Mouse (Mus musculus) c-Kit-negative CD71-positive TER-119-positive erythroid progenitor cells, embryonic 14.5 days (primary cell): ENCODE results near the gene Spag16.

ENCODE experiments used
- DNase-seq: peaks from one replicate; pipeline ENCODE4 v3.0.0-alpha.2; 2013; ENCODE audit warnings: low read depth, low spot score

Spag16 gene

DNA sequence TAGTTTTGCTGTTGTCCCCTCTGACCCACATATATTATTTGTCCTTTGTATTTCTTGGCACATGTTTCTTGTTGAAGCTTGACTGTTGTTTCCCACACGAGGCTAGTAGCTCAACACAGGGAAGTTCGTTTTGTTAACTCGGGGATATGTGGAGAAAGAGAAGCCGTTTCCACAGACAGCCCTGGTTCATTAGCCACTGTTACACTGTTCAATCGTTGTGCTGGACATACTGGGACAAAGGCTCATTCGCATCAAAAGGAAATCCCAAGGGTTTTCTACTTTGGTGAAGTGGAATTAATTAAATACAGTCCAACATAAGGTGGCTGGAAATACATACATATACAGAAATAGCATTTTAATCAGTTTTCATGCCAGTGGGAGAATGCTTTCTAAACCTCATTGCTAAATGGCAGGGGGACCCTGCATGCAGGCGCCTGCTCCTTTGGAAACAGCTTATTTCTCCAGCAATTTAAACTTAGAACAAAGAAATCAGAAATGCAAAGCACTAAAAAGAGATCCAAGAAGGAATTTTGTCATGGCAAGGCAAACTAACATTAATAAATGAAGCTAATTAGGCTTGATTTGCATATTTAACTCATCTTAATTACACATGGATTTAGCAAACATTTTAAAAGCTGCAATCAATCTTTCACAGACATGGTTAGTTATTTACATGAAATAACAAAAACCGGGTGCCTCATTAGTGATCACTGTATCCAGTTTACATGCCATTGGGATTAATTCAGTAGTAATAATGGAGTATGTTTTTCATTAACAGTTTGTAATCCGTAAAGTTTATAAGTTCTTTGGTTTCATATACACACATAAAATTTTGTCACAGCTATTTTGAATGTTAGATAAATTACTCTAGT lies 615.7 kb downstream of the Spag16 start:
- DNase-seq, result no peak

DNA sequence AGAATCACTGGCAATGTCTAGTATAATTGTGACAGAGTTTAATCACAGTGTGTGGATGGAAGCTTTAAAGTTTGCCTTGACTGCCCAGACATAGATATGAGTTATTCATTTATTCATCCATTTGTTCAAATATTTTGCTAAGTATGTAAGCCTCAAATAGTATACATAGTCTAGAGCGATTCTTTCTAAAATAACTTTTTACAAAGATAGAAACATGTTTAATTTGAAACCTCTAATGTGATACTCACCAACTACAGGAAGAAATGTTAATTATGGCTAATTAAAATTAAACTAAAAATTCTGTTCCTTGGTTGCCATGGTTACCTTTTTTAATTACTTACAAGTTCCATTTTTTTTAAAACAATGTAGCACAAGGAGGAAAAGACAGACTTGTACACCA lies 653.1 kb downstream of the Spag16 start:
- DNase-seq, result no peak

DNA sequence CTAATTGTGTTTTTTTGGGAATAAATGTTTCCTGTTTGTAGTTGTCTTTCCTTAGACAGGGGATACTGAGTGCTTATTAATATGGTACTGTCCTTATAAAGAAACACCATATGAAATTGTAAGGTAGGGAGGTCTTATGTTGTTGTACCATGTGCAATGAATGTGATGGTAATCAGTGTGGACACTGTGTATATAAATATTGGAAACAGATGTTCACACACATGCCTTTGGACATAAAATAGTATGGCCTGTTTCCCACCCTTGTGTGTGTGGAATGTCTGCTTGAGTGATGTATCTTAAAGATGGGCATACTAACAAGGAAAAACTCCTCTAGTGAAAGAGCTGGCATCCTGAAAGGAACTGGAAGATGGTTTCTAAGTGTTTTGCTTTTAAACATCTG lies 692.1 kb downstream of the Spag16 start:
- DNase-seq, result no peak

- no peak for DNase-seq
Observed at GRCm38 (mm10) chr1:70527134-70527533, 700.4 kb downstream of the Spag16 start.

GRCm38 (mm10) chr1:70529771-70530170 lies 703.0 kb downstream of the Spag16 start:
- DNase-seq, result no peak

- DNase-seq, result no peak
Observed at GRCm38 (mm10) chr1:70551839-70552238, 725.1 kb downstream of the Spag16 start.

DNA sequence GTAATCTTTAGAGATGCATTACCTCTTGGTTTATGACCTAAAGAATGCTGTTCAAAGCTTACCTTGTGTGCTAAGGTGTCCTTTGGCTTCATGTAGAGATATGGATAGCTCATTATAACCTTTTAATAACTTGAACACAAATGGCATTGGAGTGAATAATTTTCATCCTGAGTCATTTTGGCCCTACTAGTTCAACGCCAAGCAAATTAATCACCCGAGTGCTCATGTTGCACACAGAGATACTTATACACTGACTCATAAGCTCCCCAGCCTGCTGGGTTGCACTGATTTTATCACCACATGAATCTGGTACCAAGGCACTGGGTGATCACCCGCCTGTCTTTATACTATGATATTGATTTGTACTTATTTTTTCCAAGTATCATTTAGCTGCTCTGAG lies 795.0 kb downstream of the Spag16 start:
- no peak for DNase-seq

- no peak for DNase-seq
Observed at GRCm38 (mm10) chr1:70624803-70625460, 798.2 kb downstream of the Spag16 start.

DNA sequence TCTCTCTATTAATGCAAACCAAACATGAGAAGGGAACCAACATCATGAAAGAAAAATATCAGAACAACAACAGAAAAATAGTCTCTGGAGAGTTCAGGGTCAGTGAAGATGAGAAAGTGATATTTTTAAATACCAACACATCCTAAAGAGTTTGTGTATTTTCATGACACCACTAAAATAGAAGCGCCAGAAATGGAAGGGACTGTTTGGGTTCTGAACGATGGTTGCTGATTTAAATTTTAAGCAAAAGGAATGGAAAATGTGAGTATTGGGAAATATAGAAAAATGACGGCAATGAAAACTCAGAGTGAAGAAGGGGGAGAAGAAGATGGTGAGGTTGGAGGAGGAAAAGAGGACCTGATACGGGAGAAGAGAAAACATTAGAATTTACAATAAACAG lies 825.9 kb downstream of the Spag16 start:
- no peak for DNase-seq

- DNase-seq, result no peak
Observed at GRCm38 (mm10) chr1:70692529-70692928, 865.8 kb downstream of the Spag16 start.

DNA sequence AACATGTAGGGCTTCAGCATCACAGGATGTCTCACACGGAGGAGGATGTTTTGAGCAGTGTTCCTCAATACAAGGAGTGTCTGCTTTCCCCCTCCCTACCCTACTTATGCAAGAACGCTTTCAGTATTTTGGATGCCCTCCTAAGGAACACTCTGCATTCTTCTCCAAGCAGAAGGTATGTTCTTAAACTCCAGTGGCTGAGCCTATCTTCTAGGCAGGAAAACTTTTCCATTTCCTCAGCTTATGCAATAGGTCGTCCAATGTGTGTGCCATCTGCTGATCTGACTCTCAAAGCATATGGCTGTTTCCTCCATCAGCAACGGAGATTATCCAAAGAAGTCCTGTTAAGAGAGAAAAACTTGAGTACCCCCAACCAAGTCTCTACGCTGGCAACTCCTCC lies 873.5 kb downstream of the Spag16 start:
- no peak for DNase-seq

- DNase-seq, result no peak
Observed at GRCm38 (mm10) chr1:70703934-70704333, 877.2 kb downstream of the Spag16 start.

GRCm38 (mm10) chr1:70705821-70706220 lies 879.1 kb downstream of the Spag16 start:
- no peak for DNase-seq

GRCm38 (mm10) chr1:70725045-70725444 lies 898.3 kb downstream of the Spag16 start:
- no peak for DNase-seq

DNA sequence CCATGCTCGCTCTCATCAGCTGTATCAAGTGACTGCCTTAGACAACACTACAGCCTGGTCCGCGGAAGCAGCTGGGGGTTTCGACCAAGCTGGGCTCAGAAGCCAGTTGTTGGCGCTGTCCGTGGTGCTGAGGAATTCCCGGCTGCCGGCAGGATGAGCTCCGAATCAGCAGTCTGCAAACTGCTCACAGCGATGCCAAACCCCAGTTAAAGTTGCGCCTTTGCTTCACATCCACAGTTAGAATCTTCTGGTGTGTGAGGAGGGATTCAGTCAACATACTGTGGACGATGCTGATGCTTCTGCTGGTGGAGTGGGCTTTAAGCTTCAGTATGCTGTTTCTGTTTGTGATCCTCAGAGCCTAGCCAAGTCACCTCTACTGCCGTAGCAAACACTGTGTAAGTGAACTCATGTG lies 898.9 kb downstream of the Spag16 start, which contains the start of gene Vwc2l:
TSS of gene Vwc2l (plus strand) at position 61 of the 412 bp plus-strand sequence.
- no peak for DNase-seq
